Mouse (Mus musculus) kidney, adult 11 months (tissue): ENCODE results near the gene Arpc5l.
"Not testable (repeated sequence)": the region's sequence is repeated elsewhere in the genome, so short reads cannot be mapped to it uniquely, and the experiment has no call there.

Experiments used
- DNase-seq: peaks from one replicate; pipeline ENCODE4 v3.0.0; 2022

Gene Arpc5l

GRCm38 (mm10) chr2:39000587-39000919, 4.6 kb upstream of the Arpc5l start:
- DNase-seq: no peak

GRCm38 (mm10) chr2:39001866-39002265, 3.3 kb upstream of the Arpc5l start:
- peak; percentile 47 for DNase-seq

- no peak for DNase-seq
These were observed 2.0 kb upstream of the Arpc5l start for GRCm38 (mm10) chr2:39003106-39003505.

- no peak for DNase-seq
These were observed 1.6 kb upstream of the Arpc5l start for GRCm38 (mm10) chr2:39003512-39003911.

GRCm38 (mm10) chr2:39004372-39004771, 776 bp upstream of the Arpc5l start:
- DNase-seq: no peak

- DNase-seq: peak; percentile 55
These were observed 479 bp downstream of the Arpc5l start, which contains the start of gene Rpl35 for GRCm38 (mm10) chr2:39005574-39006079. Rpl35 (minus strand) TSS chr2:39005624.

- no peak for DNase-seq
These were observed 1.1 kb downstream of the Arpc5l start for GRCm38 (mm10) chr2:39006149-39006730.

- DNase-seq: peak; percentile 91
These were observed 2.7 kb downstream of the Arpc5l start for GRCm38 (mm10) chr2:39007865-39008264.

- DNase-seq: peak; percentile 45
These were observed 3.3 kb downstream of the Arpc5l start for GRCm38 (mm10) chr2:39008350-39008851.

- no peak for DNase-seq
These were observed 3.8 kb downstream of the Arpc5l start for GRCm38 (mm10) chr2:39008954-39009365.

- DNase-seq: not testable (repeated sequence)
These were observed 5.0 kb downstream of the Arpc5l start for GRCm38 (mm10) chr2:39010144-39010543.

GRCm38 (mm10) chr2:39011264-39011663, 6.1 kb downstream of the Arpc5l start:
- no peak for DNase-seq

- no peak for DNase-seq
These were observed 6.8 kb downstream of the Arpc5l start for GRCm38 (mm10) chr2:39011971-39012370.

- DNase-seq: no peak
These were observed 7.7 kb downstream of the Arpc5l start for GRCm38 (mm10) chr2:39012768-39013279.

GRCm38 (mm10) chr2:39016581-39016980, 11.4 kb downstream of the Arpc5l start:
- DNase-seq: no peak

- DNase-seq: no peak
These were observed 14.9 kb downstream of the Arpc5l start for GRCm38 (mm10) chr2:39020004-39020403.

- DNase-seq: no peak
These were observed 26.5 kb downstream of the Arpc5l start for GRCm38 (mm10) chr2:39031611-39032010.

GRCm38 (mm10) chr2:39040215-39040614, 35.1 kb downstream of the Arpc5l start:
- no peak for DNase-seq

GRCm38 (mm10) chr2:39048515-39048914, 43.4 kb downstream of the Arpc5l start:
- no peak for DNase-seq

- no peak for DNase-seq
These were observed 59.7 kb downstream of the Arpc5l start for GRCm38 (mm10) chr2:39064687-39065399.
